Mouse (Mus musculus) hindbrain, postnatal 0 days (tissue): ENCODE results near the gene Pcp2. TPM values are rescaled to one million over a fixed set of nuclear protein-coding genes. Genes with fewer than 3 reads are reported as not detected.
"Not testable (repeated sequence)": the region's sequence is repeated elsewhere in the genome, so short reads cannot be mapped to it uniquely, and the experiment has no call there.

Experiments used
- ATAC-seq: fragments of 200-750 bp; cut with Nextera tagmentation; 2 replicates; pipeline ENCODE4 v1.8.0; 2017; ENCODE audit warnings: mild to moderate bottlenecking, moderate TSS enrichment, moderate library complexity
- DNase-seq: peaks from one replicate; pipeline ENCODE4 v3.0.0-alpha.2; 2015; ENCODE audit warnings: low spot score
- H3K27ac ChIP-seq: fragments of 300-500 bp; sonication (generic); 2 replicates; pipeline ENCODE4 v1.5.1; 2014; ENCODE audit warnings: mild to moderate bottlenecking
- H3K27me3 ChIP-seq: fragments of 300-500 bp; sonication (generic); 2 replicates; pipeline ENCODE4 v1.6.1; 2014; ENCODE audit warnings: low read length, mixed read lengths; ENCODE audit not compliant: insufficient read depth
- H3K36me3 ChIP-seq: fragments of 300-500 bp; sonication (generic); 2 replicates; pipeline ENCODE4 v1.6.1; 2014; ENCODE audit warnings: low read length, mixed read lengths; ENCODE audit not compliant: insufficient read depth
- H3K4me1 ChIP-seq: fragments of 300-500 bp; sonication (generic); 2 replicates; pipeline ENCODE4 v1.6.1; 2014; ENCODE audit warnings: antibody characterized with exemption, low read length, mixed read lengths; ENCODE audit not compliant: insufficient read depth
- H3K4me2 ChIP-seq: fragments of 300-500 bp; sonication (generic); 2 replicates; pipeline ENCODE4 v1.6.1; 2014; ENCODE audit warnings: low read depth, mild to moderate bottlenecking, low read length, moderate library complexity, mixed read lengths
- H3K4me3 ChIP-seq: fragments of 300-500 bp; sonication (generic); 2 replicates; pipeline ENCODE4 v1.5.1; 2014; ENCODE audit warnings: low read length
- H3K9ac ChIP-seq: fragments of 300-500 bp; sonication (generic); replicated peaks from 2 replicates; pipeline ENCODE4 v1.6.1; 2014; ENCODE audit warnings: mild to moderate bottlenecking, low read length, moderate library complexity, mixed read lengths
- H3K9me3 ChIP-seq: fragments of 300-500 bp; sonication (generic); 2 replicates; pipeline ENCODE4 v1.6.1; 2016; ENCODE audit warnings: low read length, mixed read lengths
- CTCF ChIP-seq: IDR thresholded peaks from 2 replicates; pipeline ENCODE4 v1.5.1; 2016; ENCODE audit warnings: antibody characterized with exemption, control low read depth, low read depth
- WGBS: fragments of 180-500 bp; shearing (Covaris S2); extraction: QIAGEN DNeasy Blood & Tissue Kit; methylation state at CpG from one replicate; pipeline ENCODE4 v1.1.7; 2014; 5-methylcytosine and 5-hydroxymethylcytosine counted together
- polyA plus RNA-seq: library from polyadenylated mRNA; unstranded; fragments of >200 nt; fragmentation: Nextera tagmentation; extraction: Ambion mirVana; gene quantifications from 2 replicates; pipeline ENCODE4 v1.2.1, GENCODE M21; 2015
- total RNA-seq: library from RNA; depleted of rRNA; stranded (reverse); fragments of >200 nt; gene quantifications from 2 replicates; pipeline ENCODE4 v1.2.3, GENCODE M21; 2014

Pcp2 gene
- total and polyA plus RNA-seq, 2 experiments from 2014 or later: 78.6 to 145 TPM

- Histone ChIP-seq H3K9me3 (no peaks in the 10 kb centered on the region), H3K4me3 (peak overlapping the region; percentile 76), H3K36me3 (no peaks in the 10 kb centered on the region), H3K27me3 (no peaks in the 10 kb centered on the region), H3K9ac (peak overlapping the region; percentile 93), H3K4me2 (peak overlapping the region; percentile 73), H3K4me1 (no peaks in the 10 kb centered on the region), H3K27ac (peak overlapping the region; percentile 87)
- no peak; the same call in 1 of the 2 replicates for TF ChIP-seq CTCF
- WGBS: 1% methylated on average over 67 of the region's 77 CpGs
- ATAC-seq (peak; percentile 84), DNase-seq (peak; percentile 89)
Measured at GRCm38 (mm10) chr8:3587391-3588257, 37.7 kb downstream of the Pcp2 start.

GRCm38 (mm10) chr8:3586993-3587390 lies 38.4 kb downstream of the Pcp2 start, which contains the start of gene Camsap3:
Gene Camsap3 (plus strand): TSS chr8:3587293.
- peak within 1 kb of the TSS; percentile 93 for H3K9ac ChIP-seq

GRCm38 (mm10) chr8:3586452-3586851 lies 38.9 kb downstream of the Pcp2 start:
- Histone ChIP-seq H3K36me3 (no peaks in the 10 kb centered on the region), H3K27me3 (no peaks in the 10 kb centered on the region), H3K9me3 (no peaks in the 10 kb centered on the region), H3K4me2 (no peak overlapping the region), H3K4me3 (no peak overlapping the region), H3K9ac (no peak overlapping the region), H3K27ac (no peak overlapping the region), H3K4me1 (no peaks in the 10 kb centered on the region)
- ATAC-seq (no peak), DNase-seq (no peak)
- no peak for TF ChIP-seq CTCF
- WGBS: 98% methylated on average over 2 of the region's 2 CpGs

More at GRCm38 (mm10) chr8:3586993-3587390, 38.4 kb downstream of the Pcp2 start, which contains the start of gene Camsap3:
- WGBS: 6% methylated on average over 7 of the region's 7 CpGs
- Histone ChIP-seq H3K27ac (peak within 1 kb of the TSS; percentile 87), H3K9me3 (no peaks in the 10 kb centered on the region), H3K4me2 (peak within 1 kb of the TSS; percentile 73), H3K36me3 (no peaks in the 10 kb centered on the region), H3K4me1 (no peaks in the 10 kb centered on the region), H3K27me3 (no peaks in the 10 kb centered on the region), H3K4me3 (peak within 1 kb of the TSS; percentile 76)
- ATAC-seq (no peak; the same call in 1 of the 2 replicates), DNase-seq (no peak)
- TF ChIP-seq CTCF: no peak

- ATAC-seq, H3K4me3 ChIP-seq, H3K4me1 ChIP-seq, H3K9me3 ChIP-seq, H3K4me2 ChIP-seq, H3K27me3 ChIP-seq, H3K27ac ChIP-seq, DNase-seq, H3K9ac ChIP-seq, H3K36me3 ChIP-seq: not testable (repeated sequence)
- WGBS: 73% methylated on average over 1 of the region's 3 CpGs
Measured at GRCm38 (mm10) chr8:3581961-3582360, 43.4 kb downstream of the Pcp2 start.

- Histone ChIP-seq H3K36me3 (no peaks in the 10 kb centered on the region), H3K4me2 (no peak overlapping the region), H3K27ac (no peak overlapping the region), H3K4me1 (no peaks in the 10 kb centered on the region), H3K27me3 (no peaks in the 10 kb centered on the region), H3K9ac (no peak overlapping the region), H3K4me3 (no peak overlapping the region), H3K9me3 (no peaks in the 10 kb centered on the region)
- TF ChIP-seq CTCF: no peak
- WGBS: 87% methylated on average over 9 of the region's 9 CpGs
- DNase-seq (no peak), ATAC-seq (no peak)
Measured at GRCm38 (mm10) chr8:3579390-3580364, 45.7 kb downstream of the Pcp2 start.

GRCm38 (mm10) chr8:3576211-3576960 lies 49.0 kb downstream of the Pcp2 start:
- no peak overlapping the region for H3K27ac ChIP-seq
- no peaks in the 10 kb centered on the region for H3K4me1 ChIP-seq
- WGBS: 78% methylated on average over 15 of the region's 15 CpGs

More at GRCm38 (mm10) chr8:3576211-3576960, 49.0 kb downstream of the Pcp2 start:
- no peak for DNase-seq
- ATAC-seq: no peak
- Histone ChIP-seq H3K4me2 (no peak overlapping the region), H3K9ac (no peak overlapping the region), H3K27me3 (no peaks in the 10 kb centered on the region), H3K4me3 (no peak overlapping the region), H3K9me3 (no peaks in the 10 kb centered on the region), H3K36me3 (no peaks in the 10 kb centered on the region)
- no peak for TF ChIP-seq CTCF
